Mouse (Mus musculus): ENCODE results near the gene Ano8.

The Ano8 gene

DNA sequence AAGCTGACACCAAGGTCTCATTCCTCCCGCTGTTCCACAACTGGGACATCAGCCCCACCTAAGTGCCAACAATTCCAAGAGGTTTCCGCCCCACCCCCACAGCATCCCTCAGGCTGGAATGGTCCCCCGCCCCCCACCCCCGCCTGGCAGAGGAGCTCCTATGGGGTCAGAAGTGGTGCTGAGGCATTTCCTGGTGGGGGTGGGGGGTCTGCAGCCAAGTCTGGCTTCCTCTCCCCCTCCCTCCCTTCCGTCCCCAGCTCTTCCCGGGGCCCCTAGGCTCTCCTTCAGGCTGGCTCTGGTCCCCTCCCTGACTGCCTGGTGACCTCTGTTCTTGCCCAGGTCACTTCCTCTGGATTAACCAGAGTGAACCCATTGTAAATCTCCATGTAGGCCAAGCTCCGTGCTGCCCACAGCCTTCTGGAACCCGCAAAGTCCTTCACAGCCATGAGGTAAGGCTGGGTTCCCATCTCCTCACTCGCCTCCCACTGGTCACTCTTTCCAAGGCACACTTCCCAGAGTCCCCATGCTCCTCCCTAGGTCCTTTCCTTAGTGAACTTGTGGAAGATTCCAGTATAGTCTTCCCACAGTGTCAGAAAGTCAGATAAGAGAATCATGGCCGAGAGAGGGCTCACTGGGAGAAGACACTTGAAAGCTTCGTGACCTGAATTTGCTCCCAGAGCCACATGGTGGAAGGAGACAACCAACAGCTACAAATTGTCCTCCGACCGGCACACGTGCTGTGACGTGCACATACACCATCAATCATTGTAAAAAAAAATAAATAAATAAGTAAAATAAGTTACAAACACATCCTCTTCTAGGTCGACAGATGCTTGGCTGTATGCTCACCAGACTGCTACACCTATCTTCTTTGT lies 13.3 kb upstream of the Ano8 start:
- no peak for DNase-seq

GRCm38 (mm10) chr8:71497881-71498501 lies 12.2 kb upstream of the Ano8 start:
- DNase-seq = no peak

DNA sequence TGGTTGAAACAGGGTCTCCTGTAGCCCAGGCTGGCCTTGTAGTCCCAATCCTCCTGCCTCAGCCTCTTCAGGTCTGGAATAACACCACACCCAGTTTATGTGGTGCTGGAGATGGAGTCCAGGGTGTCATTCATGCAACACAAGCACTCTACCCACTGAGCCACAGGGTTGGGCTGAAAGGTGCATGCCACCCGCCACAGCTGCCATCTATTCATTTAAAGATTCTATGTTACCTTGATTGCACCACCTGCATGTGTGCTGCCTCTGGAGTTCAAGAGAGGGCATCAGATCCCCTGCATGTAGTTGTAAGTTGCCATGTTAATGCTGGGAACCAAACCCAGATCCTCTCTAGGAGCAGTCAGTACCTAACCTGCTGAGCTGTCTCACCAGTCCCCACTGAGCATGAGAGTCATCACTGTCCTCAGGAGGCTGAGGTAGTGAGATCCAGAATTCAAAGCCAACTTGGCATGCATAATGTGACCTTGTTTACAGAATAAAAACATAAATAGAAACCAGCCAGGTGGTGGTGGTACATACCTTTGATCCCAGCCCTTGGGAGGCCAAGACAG lies 11.4 kb upstream of the Ano8 start:
- no peak for DNase-seq

DNA sequence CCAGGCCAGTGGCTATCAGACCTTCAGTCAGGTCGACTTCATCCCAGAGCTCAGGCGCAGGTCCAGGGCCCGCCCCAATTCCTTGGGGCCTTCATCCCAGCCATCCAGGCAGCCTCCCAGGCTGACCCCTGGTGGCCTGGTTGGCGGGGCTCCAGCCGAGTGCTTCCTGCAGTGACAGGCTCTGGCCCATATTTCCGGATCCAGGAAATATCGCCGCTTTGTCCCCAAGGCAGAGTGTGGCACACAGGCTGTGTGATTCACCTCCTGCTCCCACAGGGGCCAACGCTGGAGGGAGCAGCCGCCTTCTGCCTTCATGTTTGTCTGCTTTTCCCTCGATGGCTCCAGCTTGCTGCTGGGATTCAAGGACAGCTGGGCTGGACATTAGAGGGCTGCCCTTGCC lies 10.7 kb upstream of the Ano8 start:
- DNase-seq = peak; percentile 72 to 76

DNA sequence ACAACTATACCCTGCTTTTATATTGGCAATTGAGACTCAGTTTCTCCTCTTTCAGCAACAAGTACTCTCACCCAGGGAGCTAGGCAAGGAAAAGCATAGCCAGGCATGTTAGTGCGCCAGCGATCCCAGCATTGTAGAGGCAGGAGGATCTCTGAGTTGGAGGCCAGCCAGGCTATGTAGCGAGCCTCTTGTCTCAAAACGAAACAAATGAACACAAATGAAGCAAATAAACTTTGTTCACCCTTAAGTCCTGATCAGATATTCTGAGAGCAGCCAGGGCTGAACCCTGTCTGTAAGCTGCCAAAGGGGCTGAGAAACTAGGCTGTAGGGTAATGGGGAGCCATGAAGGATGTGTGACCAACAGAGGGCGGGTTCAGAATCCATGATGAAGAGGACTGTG lies 10.0 kb upstream of the Ano8 start:
- no peak for DNase-seq

DNA sequence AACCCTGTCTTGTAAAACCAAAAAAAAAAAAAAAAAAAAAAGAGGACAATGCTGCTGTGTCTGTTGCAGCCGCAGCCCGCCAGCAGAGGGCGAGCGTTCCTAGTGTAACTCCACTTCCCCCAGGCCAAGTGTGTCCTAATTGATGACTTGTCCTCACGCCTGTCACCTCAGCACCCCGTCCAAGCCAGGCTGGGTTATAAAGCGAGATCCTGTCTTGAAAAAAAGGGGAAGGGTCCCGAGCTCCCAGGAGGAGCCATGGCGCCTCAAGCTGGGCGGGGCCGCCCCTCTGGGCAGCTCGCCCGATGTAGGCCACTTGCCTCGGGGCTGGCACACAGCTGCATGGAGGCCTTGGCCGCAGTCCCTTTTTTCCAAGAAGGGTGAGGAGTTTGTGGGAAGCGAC lies 9.3 kb upstream of the Ano8 start:
- peak; percentile 90 to 94 for DNase-seq

GRCm38 (mm10) chr8:71488454-71488853 lies 2.7 kb upstream of the Ano8 start:
- DNase-seq = peak; percentile 90 to 92

- peak; percentile 79 to 83 for DNase-seq
Measured at GRCm38 (mm10) chr8:71487691-71488445, 2.1 kb upstream of the Ano8 start, which contains the start of gene Gtpbp3. Gtpbp3 (plus strand) TSS chr8:71488103.

- no peak for DNase-seq
Measured at GRCm38 (mm10) chr8:71486136-71486529, 370 bp upstream of the Ano8 start.

DNA sequence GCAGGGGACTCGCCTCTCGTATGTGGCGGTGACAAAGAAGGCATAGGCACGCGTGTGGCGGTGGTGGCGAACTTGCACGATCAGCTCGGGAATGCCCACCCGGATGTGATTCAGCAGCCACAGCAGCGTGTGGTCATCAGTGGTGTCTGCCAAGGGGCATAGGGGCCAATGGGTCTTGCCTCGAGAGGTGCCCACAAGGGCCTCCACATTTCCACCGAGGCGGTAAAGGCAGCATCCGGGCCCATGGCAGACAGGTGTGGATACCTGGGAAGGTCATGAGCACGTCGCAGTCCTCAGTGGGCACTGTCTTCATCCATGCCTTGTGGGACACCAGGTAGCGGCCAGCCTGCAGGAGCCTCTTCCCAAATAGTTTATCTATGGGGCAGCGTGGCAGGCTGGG lies 1.0 kb downstream of the Ano8 start:
- no peak for DNase-seq

GRCm38 (mm10) chr8:71483932-71484331 lies 1.8 kb downstream of the Ano8 start:
- peak in 1 of 2 experiments; percentile 45 for DNase-seq

DNA sequence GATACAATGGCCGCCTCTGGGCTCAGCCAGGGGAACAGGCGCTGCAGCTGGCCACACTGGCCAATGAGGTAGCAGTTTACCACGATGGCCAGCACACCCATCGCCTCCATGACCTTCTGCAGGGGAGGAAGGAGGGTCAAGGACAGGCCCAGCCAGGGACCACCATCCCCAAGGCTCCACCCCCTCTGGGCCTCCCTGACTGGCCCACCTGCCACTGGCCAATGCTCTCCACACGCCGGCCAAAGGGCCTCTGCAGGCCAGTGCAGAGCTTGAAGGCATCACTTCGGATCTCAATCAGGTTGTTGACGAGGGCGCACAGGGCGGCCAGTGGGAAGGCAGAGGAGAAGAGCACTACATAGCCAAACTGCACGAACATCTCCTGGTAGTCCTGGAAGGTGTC lies 6.8 kb downstream of the Ano8 start:
- no peak for DNase-seq

- peak; percentile 67 to 83 for DNase-seq
Measured at GRCm38 (mm10) chr8:71477196-71477845, 8.4 kb downstream of the Ano8 start.

GRCm38 (mm10) chr8:71476099-71476940 lies 9.4 kb downstream of the Ano8 start:
- DNase-seq = peak; percentile 90 to 91

DNA sequence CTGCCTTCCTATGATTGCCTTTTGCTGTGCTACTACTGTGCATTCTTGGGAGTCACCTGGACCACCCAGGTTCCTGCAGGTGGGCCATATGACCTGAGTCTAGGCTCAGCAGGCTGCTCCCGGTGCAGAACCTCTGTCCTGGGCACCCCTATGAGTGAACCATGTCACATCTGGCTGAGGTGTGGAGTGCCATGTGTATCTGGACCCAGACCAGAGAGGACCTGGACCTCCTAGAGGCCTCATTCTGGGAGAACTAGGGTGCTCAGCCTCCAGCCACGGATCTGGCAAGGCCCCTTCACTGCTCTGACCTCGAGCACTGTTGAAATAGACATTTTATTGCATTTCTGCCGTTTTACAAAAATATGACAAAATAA lies 10.1 kb downstream of the Ano8 start:
- peak in 1 of 2 experiments; percentile 49 for DNase-seq

DNA sequence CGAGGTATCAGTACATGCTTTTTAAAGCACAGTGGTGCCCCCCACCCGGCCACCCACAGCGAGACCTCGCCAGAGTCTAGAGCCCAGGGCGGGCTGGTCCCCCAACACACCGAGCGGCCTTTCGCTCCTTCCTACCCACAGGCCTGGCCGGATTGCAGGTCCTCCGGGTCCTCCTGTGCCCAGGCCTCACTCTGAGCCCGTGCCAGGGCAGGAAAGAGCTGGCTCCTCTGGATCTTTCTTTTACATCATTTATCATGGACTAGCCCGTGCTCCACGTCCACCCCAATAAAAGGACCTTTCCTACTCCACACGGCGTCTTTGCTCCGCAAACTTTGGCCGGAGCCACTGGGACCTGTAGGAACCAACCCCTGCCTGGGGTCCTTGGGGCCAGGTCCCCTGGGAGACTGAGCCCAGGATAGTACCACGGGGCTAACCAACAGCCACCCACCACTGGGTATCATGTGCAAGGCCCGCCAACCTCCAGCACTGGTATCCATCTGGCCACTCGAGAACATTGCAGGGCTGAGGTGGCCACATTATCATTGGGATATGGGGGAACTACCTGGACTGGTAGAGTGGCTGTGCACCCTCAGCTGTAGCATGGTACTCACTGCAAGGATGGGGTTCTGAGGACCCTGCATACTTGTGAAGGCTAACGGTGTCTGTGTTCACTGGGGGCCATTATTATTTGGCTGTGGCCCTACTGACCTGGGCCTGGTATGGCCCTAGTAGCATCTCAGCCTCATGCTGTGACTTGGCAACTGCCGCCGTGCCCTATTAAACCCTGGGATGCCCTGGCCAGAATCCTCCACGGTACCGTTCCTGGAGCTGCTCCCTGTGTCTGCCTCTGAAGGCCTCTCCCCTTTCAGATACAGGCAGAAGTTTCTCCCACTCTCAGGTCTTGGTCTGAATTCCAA lies 10.7 kb downstream of the Ano8 start:
- DNase-seq = peak; percentile 62 to 67

DNA sequence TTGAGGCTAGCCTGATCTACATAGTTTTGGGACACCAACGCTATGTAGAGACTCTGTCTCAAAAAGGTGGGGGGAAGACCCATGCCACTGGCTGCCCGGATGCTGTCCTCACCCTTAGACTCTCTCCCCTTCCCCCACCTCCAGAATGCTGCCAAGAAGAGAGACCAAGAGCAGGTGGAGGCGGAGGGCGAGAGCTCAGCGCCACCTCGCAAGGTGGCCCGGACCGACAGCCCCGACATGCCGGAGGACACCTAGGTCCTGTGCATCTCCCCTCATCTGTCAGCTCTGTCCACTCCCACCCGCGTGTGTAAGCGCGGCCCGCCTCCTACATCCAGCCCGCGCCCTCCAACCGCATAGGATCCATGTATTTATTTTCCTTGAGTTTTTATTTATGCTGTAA lies 11.4 kb downstream of the Ano8 start:
- no peak for DNase-seq

DNA sequence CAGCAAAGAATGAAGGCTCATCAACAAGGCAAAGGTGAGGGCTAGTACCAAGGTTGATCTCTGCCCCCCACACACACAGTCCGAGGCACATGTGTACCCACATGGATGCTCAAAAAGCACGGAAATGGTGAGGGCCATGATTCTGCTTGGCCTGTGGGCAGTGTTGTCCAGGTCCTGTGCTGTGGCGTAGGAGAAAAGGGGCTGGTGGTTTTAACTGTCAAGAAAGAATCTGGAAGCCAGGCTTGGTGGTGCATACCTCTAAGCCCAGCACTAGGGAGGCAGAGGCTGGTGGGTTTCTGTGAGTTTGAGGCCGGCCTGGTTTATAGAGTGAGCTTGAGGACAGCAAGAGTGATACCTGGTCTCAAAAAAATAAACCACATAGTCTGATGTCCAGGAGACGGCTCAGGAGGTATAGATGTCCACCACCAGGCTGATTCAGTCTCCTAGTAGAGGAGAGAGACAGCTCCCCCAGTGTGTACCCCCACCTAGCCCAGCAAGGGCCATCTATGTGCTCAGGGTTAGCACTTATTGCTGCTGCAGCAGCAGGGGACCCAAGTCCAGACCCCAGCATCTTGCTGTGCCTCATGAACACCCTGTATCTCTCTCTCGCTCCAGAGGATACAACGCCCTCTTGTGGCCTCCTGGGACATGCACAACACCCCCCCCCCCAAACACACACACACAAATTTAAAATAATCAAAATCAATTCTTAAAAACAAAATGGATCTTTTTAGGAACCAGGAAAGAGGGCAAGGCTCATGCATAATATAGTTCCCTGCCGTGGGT lies 13.0 kb downstream of the Ano8 start:
- peak in 1 of 2 experiments; percentile 48 for DNase-seq

DNA sequence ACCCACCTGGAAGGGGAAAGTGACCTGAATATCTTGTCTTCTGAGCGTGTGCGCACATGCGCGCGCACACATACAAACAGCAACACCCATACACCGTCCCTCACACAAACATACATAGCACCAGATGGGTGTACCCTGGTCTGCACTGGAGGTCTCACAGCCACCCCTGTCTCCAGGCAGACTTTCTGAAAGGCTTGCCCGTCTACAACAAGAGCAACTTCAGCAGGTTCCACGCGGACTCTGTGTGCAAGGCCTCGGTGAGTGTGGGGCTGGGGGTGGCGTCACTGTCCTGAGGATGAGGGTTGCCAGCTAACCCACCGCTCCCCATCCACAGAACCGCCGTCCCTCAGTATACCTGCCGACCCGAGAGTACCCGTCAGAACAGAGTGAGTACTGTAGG lies 13.9 kb downstream of the Ano8 start:
- no peak for DNase-seq

- DNase-seq = no peak
Measured at GRCm38 (mm10) chr8:71470913-71471255, 14.9 kb downstream of the Ano8 start.
